Mouse (Mus musculus): ENCODE measurements around the gene Lin7a. TPM values are rescaled to one million over a fixed set of nuclear protein-coding genes. Genes with fewer than 3 reads are reported as not detected.

The Lin7a gene
- total RNA-seq, 2 experiments from 2014 or later: 1.2 to 2.1 TPM

DNA sequence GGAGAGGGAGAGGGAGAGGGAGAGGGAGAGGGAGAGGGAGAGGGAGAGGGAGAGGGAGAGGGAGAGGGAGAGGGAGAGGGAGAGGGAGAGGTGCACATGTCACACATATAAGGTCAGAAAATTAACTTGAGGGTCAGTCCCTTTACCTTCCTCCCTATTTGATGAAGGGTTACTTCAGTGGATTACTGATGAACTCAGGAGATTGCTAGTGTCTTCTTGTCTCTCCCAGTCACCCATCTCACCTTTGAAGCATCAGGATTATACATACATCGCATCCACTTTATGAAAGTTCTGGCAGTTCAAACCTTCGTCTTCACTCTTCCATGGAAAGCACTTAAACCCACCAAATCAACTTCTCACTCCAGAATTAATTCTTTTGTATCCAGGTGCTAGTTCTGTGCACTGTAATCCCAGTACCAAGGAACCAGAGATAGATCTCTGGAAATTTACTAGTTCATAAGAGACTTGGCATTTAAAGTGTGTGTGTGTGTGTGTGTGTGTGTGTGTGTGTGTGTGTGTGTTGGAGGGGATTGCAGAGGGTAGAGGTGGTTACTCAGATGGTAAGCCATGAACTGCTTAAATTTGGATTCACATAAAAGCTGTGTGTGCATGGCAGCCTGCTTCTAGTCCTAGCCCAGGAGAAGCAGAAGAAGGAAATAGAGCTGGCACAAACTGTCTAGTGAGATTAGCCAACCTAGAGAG lies 19.5 kb upstream of the Lin7a start:
- DNase-seq: no peak

DNA sequence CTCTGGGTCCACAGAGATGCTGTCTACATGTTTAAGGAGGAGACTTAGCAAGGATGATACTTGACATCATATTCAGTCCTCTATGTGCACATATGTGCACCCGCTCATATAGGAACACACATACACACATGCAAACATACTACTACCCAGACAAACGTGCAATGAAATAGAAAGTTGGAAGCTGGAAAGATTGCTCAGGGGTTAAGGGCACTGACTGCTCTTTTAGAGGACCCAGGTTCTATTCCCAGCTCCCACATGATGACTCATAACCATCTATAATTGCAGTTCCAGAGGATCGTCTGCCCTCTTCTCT lies 19.0 kb upstream of the Lin7a start:
- no peak for DNase-seq

DNA sequence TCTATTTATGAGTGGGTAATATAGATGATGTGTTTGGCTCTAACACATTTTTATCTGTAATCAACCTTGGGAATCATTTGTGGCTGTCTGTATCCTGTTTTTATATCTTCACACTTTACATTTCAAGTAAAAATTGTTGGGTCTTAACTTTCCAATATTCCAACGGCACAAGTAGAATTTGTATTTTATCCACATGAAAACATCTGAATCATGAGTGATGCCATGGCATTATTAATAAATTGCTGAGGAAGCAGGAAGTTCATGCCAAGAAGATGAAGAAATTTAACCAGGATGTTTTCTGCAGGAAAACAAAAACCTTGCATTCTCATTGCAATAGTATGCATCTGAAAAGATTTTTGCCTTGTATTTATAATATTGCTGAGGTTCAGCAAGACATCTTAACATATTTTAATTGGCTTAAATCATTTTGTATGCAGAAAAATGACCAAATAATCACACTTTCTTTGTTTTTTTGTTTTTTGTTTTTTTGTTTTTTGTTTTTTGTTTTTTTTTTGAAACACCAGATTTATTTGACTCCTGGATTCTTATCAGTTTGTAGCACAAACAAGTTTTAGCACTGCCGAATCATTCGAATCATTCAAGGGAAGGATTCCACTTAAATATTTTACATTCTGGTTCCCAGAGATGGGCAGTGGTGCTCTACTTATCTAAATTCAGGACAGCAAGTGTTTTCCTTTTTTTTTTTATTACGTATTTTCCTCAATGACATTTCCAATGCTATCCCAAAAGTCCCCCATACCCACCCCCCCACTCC lies 18.1 kb upstream of the Lin7a start:
- DNase-seq: no peak

DNA sequence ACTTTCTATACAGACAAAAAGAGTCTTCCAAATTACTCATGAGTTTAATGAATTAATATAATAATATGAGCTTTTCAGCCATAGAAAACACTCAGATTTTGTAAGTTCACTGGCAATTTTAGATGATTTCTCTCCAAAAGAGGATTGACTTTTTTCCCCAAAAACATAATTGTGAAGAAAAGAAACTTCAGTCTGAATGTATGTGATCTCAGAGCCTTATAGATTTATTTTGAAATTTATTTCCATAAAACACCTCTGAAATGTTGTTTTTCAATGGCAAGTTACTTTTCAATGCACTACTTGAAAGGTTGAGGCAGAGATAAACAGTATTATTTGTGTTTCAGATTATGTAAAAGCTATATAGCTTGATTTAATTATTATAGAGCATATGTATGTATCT lies 16.8 kb upstream of the Lin7a start:
- DNase-seq: no peak

DNA sequence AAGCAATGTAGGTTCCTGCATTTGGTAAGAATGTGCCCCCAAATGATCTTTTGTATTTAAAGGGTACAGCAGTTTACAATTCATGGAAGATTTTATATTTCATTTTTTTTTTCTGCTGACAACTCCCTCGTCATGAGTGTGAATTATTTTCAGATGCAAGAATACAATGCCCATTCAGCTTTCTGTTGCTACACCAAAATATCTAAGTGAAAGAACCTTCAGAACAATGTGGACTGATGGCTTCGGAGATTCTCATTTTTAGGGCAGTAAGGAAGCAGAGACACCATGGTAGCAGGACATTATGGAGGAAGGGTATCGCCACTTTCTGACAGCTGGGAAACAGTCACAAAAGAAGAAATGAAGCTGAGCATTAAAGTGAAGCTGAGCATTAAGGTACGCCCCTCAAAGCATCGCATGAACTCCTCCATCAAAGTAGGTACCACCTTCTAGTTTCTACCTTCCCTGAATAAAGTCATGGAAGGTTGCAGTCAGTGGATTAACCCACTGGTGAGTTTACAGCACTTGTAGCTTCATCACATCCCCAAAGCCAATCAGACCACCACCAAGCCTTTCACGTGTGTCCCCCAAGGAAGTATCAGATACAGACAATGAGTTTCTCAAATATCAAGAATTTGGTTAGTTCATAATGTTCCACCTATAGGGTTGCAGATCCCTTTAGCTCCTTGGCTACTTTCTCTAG lies 16.0 kb upstream of the Lin7a start:
- no peak for DNase-seq

DNA sequence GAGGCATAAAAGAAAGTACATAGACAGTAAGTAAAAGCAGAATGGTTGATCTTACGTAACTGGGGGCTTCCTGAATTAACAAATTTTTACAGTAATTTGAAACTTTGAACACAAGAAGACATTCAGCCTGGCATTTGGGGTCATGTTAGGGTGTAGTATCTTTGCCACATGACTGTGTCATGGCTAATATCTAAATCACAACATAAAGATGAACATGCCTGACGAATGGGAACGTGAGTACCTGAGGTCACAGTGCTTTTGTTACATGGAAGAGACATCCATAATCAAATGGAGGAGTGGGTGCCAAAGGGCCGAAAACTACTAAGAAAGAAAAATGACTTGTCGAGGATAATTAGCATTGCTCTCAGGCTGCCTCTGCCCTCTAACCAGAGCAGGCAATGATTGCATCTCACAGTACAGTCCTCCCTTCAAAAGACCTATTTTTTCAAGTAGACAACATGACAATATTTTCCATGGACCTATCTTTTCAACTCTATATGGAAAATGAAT lies 15.0 kb upstream of the Lin7a start:
- DNase-seq: no peak

DNA sequence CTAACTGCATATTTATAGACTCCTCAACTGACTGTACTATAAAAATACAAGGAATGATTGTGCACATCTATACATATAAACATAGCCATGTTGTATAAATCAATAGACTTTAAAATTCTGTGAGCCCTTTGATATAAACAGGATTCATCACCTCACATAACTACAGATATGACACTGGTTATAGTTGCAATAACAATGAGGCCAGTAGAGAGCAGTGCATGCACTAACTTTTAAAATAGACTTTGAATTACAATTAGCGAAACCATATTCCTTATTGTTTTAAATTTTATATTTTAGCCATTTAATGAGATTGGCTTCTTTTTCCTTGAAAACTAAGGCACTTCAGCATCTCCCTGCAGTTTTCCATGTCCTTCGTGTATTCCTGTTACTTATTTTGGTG lies 11.1 kb upstream of the Lin7a start:
- no peak for DNase-seq

DNA sequence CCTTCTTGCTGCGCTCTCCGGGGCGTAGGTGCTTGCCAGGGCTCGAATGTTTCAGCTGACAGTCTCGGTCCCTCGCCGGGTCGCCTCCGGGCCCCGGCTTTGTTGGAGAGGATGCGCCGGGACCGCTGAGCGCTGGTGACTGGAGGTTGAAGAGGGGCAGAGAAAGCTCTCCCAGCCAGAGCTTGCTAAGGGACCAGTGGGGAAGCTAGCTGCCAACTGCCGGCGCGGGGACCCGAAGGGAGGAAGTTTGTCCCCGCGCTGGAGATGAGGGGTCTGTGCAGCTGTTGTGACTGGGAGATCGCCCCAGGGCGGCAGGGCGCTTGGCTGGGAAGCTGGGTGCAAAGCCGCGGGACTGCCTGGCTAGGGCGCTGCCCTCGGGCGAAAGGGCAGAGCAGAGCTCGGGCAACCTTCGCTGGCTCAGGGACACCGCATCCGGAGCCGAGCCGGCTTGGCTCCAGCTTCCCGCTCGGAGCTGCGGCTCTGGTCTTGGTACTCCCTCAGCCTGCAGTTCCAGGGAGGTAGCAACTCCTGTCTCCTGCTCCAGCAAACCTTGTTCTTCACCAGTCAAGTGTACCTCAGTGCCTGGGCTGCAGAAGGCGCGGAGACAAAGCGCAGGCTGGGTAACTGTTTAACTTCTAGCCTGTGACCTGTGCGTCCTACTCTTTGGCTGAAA lies 781 bp downstream of the Lin7a start:
- peak; percentile 8 for DNase-seq

DNA sequence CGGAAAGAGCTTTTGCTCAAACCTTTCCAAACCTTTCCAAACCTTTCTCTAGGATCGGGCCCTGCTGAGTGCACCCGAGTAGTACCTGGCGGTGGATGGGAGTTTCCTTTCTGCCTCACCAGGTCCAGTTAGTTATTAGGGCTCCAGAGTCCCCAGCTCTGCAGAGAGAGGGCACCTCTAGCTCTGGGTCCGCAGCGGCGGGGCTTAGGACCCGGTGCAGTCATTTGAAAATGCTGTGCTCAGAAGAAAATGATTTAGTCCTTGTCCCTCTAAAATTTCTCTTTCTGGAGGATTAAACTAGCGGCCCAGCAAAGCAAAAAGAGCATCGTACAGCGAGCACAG lies 1.3 kb downstream of the Lin7a start:
- DNase-seq: no peak

DNA sequence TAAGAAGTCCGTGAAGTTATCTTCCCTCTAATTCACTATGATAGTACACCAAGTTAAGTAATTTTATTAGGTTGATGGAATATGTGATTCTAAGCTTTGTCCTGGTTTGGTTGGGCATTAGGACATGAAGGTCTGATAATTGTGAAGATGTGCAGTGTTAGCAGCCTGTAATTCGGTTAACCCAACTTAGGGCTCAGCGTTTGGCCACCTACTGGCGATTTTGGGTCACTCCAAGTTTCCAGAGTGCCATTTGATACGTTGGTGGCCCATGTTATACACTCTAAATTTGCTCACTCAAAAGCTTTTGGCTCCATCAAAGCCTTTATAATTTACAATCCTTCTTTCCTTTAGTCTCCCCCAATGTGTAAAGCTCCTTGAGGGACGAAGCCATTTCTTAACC lies 2.4 kb downstream of the Lin7a start:
- DNase-seq: no peak

DNA sequence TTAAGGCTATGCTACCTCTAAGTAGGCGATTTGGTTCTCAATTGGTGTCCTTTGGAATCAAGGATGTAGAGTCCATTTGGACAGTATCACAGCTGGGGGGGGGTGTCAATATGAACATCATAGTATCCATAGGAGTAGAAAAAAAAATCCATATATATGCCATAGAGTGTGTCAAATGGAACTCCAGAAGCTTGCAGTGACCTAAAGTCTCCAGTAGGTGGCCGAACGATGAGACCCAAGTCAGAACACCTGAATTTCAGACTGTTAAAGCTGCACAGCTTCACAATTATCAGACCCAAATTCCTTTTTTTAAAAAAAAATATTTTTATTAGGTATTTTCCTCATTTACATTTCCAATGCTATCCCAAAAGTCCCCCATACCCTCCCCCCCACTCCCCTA lies 3.3 kb downstream of the Lin7a start:
- DNase-seq: no peak

DNA sequence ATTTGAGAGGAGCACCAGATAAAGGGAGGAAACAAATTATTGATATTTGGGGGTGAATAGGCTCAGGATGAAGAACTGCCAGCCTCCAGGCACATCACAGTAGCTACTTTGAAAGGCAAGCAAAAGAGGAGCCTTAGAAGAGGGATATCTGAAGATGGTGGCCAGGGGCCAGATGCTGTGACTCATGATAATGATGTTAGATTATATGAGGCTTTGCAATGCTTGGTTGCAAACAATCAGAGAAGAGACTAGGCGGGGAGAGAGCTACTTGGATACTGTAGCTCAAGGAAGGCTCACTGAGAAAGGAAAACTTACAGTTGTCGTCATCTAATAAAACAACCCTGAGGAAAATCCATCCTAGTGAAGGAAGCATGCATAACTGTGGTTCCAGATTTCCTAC lies 5.2 kb downstream of the Lin7a start:
- DNase-seq: no peak

DNA sequence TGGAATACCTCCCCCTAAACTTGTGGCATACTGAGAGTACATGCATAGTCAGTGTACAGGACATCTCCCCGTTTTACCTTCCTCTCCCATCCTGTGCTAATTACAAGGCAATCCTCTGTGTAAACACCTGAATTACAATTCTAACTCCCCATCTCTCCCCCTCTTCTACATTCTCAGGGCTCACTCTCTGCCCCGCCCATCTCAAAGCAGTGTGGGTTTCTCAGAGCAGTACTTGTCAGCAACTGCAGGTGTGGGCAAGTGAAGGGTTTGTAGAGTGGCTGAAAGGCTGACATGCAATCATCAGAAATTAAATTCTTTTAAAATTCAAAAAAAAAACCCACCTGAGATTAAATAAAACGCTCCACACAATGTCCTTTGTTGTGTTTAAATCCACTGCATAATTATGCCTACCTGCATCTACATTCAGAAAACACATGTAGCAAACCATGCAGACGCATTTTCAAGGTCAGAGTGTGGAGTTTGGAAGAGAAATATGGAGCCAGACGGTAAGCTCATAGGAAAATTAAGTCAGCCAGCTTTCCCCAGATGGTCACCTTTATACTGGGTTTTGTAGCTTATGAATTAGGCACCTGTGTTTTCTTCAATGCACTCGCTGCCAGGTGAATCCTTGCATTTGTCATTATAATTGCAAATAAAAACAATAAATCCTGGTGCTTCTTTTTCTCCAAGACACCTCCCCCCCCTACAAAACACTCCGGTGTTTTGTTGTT lies 22.6 kb downstream of the Lin7a start:
- DNase-seq: no peak

DNA sequence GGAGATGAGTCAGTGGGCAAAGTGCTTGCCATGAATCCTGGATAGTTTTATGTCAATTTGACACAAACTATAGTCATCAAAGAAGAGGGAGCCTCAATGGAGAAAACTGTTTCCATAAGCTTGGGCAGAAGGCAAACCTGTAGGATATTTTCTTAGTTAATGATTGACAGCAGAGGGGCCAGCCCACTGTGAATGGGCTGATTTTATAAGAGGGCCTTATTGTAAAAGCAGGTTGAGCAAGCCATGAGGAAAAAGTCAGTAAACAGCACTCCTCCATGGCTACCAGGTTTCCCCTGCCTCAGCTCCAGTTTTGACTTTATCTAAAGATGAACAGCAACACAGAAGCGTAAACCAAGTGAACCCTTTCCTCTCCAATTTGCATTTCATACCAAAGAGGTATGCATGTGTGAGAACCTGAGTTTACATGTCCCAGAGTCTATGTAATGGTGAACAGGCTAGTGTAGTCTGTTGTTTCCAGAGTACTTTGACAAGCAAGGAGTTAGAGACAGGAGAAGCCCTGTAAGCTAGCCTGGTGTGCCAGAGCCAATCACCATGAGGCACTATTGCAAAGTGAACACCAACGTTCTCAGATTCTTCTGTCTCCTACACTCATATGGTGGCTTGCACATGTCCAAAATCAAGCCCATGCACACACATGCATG lies 29.2 kb downstream of the Lin7a start:
- DNase-seq: no peak

DNA sequence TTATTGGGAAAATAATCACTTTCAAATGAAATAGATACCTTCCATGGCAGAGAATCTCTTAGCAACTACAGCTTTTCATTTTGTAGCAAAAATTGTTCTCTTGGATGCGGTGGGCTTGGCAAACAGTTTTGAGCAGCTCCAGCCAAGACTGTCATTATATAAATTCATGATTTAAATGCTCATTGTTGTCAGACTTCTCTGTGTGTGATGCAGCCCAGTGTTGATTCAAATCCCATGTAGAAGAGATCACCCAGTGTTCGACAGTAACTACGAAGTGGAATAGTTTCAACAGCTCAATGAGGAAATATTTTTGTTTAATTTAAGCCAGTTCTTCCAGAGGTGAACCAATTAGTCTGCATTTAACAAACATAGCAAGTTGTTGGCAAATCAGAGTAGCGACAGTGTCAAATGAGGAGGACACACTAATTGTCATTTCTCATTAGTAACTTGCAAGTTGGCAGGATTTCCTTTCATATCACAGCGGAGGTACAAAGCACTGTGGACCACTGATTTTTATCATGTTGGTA lies 39.5 kb downstream of the Lin7a start:
- DNase-seq: no peak

DNA sequence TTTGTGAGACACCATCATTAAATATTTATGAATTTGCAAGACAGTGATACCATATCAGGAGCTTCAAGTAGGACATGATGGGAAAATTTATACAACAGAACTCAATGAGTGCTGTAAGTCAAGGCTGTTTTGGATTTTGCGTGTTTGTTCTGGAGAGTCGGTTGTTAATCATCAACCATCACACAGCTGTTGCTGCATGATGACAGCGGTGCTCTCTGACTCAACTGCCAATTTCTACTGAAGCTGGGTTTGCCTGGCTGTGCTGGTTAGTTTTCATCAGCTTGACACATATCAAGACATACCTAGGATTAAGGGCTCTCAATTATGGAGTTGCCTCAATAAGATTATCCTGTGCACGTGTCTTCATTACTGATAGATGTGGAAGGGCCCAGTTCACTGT lies 41.1 kb downstream of the Lin7a start:
- DNase-seq: no peak

DNA sequence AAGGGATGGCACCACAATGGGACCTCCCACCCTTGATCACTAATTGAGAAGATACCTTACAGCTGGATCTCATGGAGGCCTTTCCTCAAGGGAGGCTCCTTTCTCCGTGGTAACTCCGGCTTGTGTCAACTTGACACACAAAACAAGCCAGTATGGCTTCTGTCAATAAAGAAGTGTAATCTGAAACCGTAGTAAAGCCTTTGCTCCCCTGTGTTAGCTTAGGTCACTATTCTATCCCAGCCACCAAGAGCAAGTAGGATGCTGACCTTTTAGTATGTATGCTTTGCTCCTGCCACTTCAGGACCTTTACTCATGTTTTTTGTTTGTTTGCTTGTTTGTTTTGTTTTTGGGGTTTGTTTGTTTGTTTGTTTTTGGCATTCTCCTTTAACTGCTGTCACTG lies 41.9 kb downstream of the Lin7a start:
- DNase-seq: no peak

DNA sequence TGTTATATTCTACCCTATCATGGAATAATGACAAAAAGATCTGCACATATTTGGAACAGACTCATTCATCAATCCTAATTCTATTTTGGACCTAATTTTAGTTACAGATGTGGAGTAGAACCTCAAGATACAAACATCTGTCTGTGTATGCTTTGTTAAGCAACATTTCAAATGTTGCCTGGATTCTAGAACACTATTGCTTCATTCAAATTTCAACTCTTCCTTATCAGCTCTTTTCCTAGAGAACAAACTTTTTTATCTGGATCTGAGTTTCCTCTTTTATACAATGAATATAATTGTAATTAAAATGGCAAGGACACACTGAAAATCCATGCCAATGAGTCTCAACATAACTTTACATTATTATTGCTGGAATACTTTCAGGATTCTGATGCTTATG lies 43.8 kb downstream of the Lin7a start:
- DNase-seq: no peak

DNA sequence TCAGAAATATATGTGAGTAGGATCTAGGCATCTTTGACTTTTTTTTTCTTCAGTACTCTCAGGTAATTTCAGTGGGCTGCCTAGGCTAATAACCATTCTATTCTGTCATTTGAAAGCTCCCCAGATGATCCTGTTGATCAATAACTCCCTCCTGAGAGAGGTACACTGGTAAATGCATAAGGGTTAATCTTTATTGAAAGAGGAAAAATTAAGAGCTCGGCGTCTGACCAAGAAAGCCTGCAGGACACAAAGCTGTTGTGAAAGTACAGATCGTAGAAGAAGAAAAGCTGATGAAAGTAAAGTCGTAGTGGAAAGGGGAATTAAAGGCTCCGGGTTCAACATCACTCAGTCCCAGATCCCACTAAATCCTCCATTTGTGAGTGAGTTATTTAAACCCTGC lies 44.2 kb downstream of the Lin7a start:
- no peak for DNase-seq

DNA sequence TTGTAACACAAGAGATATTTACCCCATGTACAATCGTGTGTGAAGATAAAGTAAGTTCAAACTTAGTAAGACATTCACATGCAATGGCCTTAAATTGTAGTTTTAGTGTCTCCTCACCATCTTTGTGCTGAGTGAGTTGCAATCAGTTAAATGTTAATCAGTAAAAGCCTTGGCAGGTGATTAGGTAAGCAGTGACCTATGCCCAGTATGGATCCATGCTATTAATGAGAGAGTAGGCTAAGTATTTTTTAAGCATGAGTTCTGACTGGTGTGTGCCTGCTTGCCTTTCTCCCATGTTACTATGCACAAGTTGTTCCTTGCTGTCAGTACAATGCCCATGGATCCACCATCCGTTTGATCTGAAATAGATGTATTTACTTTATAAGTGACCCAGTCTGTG lies 44.6 kb downstream of the Lin7a start:
- DNase-seq: no peak

DNA sequence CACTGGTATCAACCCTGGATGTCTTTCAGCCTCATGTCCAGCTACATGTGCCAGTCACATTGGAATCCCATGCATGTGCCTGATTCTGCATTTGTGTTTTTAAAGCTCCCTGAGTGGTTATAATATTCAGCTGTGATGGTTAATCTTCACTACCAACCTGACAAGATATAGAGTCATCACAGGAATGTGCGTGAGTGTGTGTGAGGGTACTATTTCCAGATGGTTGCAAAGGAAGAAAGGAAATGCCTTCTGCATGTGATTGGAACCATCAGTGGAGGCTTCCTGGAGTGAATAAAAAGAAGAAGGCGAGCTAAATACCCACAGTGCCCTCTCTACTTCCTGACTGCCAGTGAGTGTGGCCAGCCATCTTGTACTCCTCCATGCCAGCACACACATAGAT lies 48.2 kb downstream of the Lin7a start:
- DNase-seq: no peak

Measured in gastrocnemius, postnatal 25 days (tissue).